Mouse (Mus musculus) testis, postnatal 14 days (tissue): ENCODE measurements at regions not wholly inside any gene's neighbourhood (a gene's known extent, or its start where the extent isn't known, plus 50 kb on each side); places are given as distances from the start of the nearest gene placed in this dataset.

Experiments
- DNase-seq: peaks from one replicate; pipeline ENCODE4 v3.0.0; 2021; ENCODE audit warnings: low spot score

- no peak for DNase-seq
Measured at GRCm38 (mm10) chr5:33548800-33549199, 80.6 kb downstream of the Fam53a start.

GRCm38 (mm10) chr5:33543372-33543771 lies 86.1 kb downstream of the Fam53a start:
- DNase-seq, result peak; percentile 28

GRCm38 (mm10) chr5:33542643-33543042 lies 86.8 kb downstream of the Fam53a start:
- no peak for DNase-seq

- DNase-seq, result no peak
Measured at GRCm38 (mm10) chr5:33542000-33542554, 87.4 kb downstream of the Fam53a start.

- no peak for DNase-seq
Measured at GRCm38 (mm10) chr5:33540259-33540658, 89.2 kb downstream of the Fam53a start.

GRCm38 (mm10) chr5:33537429-33537828 lies 92.0 kb downstream of the Fam53a start:
- no peak for DNase-seq

- DNase-seq, result no peak
Measured at GRCm38 (mm10) chr5:33537017-33537416, 92.4 kb downstream of the Fam53a start.

- no peak for DNase-seq
Measured at GRCm38 (mm10) chr5:33536261-33536660, 93.2 kb downstream of the Fam53a start.

GRCm38 (mm10) chr5:33535145-33536010 lies 94.1 kb downstream of the Fam53a start:
- DNase-seq, result no peak

- DNase-seq, result no peak
Measured at GRCm38 (mm10) chr5:33534345-33534744, 95.1 kb downstream of the Fam53a start.

- DNase-seq, result no peak
Measured at GRCm38 (mm10) chr5:33533185-33533584, 96.2 kb downstream of the Fam53a start.

- no peak for DNase-seq
Measured at GRCm38 (mm10) chr5:33531263-33531662, 97.5 kb upstream of the Nkx1-1 start.

- no peak for DNase-seq
Measured at GRCm38 (mm10) chr5:33529771-33530170, 96.0 kb upstream of the Nkx1-1 start.

- no peak for DNase-seq
Measured at GRCm38 (mm10) chr5:33528971-33529670, 95.3 kb upstream of the Nkx1-1 start.

- no peak for DNase-seq
Measured at GRCm38 (mm10) chr5:33527750-33528149, 94.0 kb upstream of the Nkx1-1 start.

- DNase-seq, result peak; percentile 23
Measured at GRCm38 (mm10) chr5:33527316-33527715, 93.5 kb upstream of the Nkx1-1 start.

GRCm38 (mm10) chr5:33521951-33522742 lies 88.4 kb upstream of the Nkx1-1 start:
- DNase-seq, result no peak

GRCm38 (mm10) chr5:33520856-33521255 lies 87.1 kb upstream of the Nkx1-1 start:
- no peak for DNase-seq

GRCm38 (mm10) chr5:33519394-33519793 lies 85.6 kb upstream of the Nkx1-1 start:
- no peak for DNase-seq

GRCm38 (mm10) chr5:33518860-33519259 lies 85.1 kb upstream of the Nkx1-1 start:
- DNase-seq, result no peak

- DNase-seq, result no peak
Measured at GRCm38 (mm10) chr5:33517625-33518024, 83.8 kb upstream of the Nkx1-1 start.

GRCm38 (mm10) chr5:33516211-33516610 lies 82.4 kb upstream of the Nkx1-1 start:
- no peak for DNase-seq
